Mouse (Mus musculus) heart, embryonic 10.5 days (tissue): Measurements from ENCODE around the gene E2f2. TPM values are rescaled to one million over a fixed set of nuclear protein-coding genes. Genes with fewer than 3 reads are reported as not detected.

Experiments used
- DNase-seq: peaks from one replicate; pipeline ENCODE4 v3.0.0-alpha.2; 2017; ENCODE audit warnings: low spot score
- H3K27ac ChIP-seq: fragments of 300-500 bp; sonication (generic); 2 replicates; pipeline ENCODE4 v1.5.1; 2016; ENCODE audit warnings: mild to moderate bottlenecking
- H3K27me3 ChIP-seq: fragments of 300-500 bp; sonication (generic); 2 replicates; pipeline ENCODE4 v1.6.1; 2016; ENCODE audit warnings: mild to moderate bottlenecking; ENCODE audit not compliant: poor library complexity, insufficient read depth, severe bottlenecking
- H3K36me3 ChIP-seq: fragments of 300-500 bp; sonication (generic); 2 replicates; pipeline ENCODE4 v1.6.1; 2016; ENCODE audit warnings: mild to moderate bottlenecking, moderate library complexity
- H3K4me1 ChIP-seq: fragments of 300-500 bp; sonication (generic); 2 replicates; pipeline ENCODE4 v1.6.1; 2016; ENCODE audit warnings: mild to moderate bottlenecking
- H3K4me3 ChIP-seq: fragments of 300-500 bp; sonication (generic); 2 replicates; pipeline ENCODE4 v1.5.1; 2016; ENCODE audit warnings: mild to moderate bottlenecking, moderate library complexity
- H3K9me3 ChIP-seq: fragments of 300-500 bp; sonication (generic); 2 replicates; pipeline ENCODE4 v1.6.1; 2016; ENCODE audit warnings: mild to moderate bottlenecking, moderate library complexity
- WGBS: fragments of 180-500 bp; shearing (Covaris S2); methylation state at CpG from one replicate; pipeline ENCODE4 v1.1.7; 2016; 5-methylcytosine and 5-hydroxymethylcytosine counted together
- polyA plus RNA-seq: library from polyadenylated mRNA; unstranded; fragments of >200 nt; fragmentation: Nextera tagmentation; extraction: Ambion mirVana; gene quantifications from 2 replicates; pipeline ENCODE4 v1.2.1, GENCODE M21; 2016

Gene E2f2
- 6.3 and 6.6 TPM in 2 replicates for polyA plus RNA-seq

- H3K27me3 ChIP-seq, result 0 out of 2 replicates have a peak, but pooled peaks cover 5% of the 10 kb centered on the region
- no peaks in the 10 kb centered on the region for H3K9me3 ChIP-seq
- WGBS, result under 1% methylated on average over 35 of the region's 35 CpGs
- H3K36me3 ChIP-seq, result no peaks in the 10 kb centered on the region; the same call in 1 of the 2 replicates
- peak within 1 kb of the TSS; percentile 71 for H3K4me3 ChIP-seq
- peak; percentile 93 for DNase-seq
- peak within 1 kb of the TSS; percentile 88 for H3K27ac ChIP-seq
- peaks cover 42% of the 10 kb centered on the region for H3K4me1 ChIP-seq
Observed at GRCm38 (mm10) chr4:136172011-136172541, at the start of gene E2f2. E2f2 (plus strand) TSS chr4:136172394.

GRCm38 (mm10) chr4:136123111-136123791, 48.9 kb upstream of the E2f2 start:
- Histone ChIP-seq H3K9me3 (no peaks in the 10 kb centered on the region), H3K4me3 (no peak overlapping the region), H3K27ac (peak overlapping the region; percentile 74), H3K36me3 (no peaks in the 10 kb centered on the region), H3K4me1 (peaks cover 69% of the 10 kb centered on the region), H3K27me3 (no peaks in the 10 kb centered on the region)
- DNase-seq, result no peak
- 43% methylated on average over 8 of the region's 8 CpGs for WGBS

- no peaks in the 10 kb centered on the region for H3K27me3 ChIP-seq
- no peak overlapping the region for H3K4me3 ChIP-seq
- H3K27ac ChIP-seq, result peak overlapping the region; percentile 74
- DNase-seq, result no peak
- no peaks in the 10 kb centered on the region for H3K36me3 ChIP-seq
- WGBS, result 81% methylated on average over 3 of the region's 3 CpGs
- H3K4me1 ChIP-seq, result peaks cover 65% of the 10 kb centered on the region
- no peaks in the 10 kb centered on the region for H3K9me3 ChIP-seq
Observed at GRCm38 (mm10) chr4:136123792-136124161, 48.4 kb upstream of the E2f2 start.

GRCm38 (mm10) chr4:136124581-136124980, 47.6 kb upstream of the E2f2 start:
- Histone ChIP-seq H3K27me3 (no peaks in the 10 kb centered on the region), H3K9me3 (no peaks in the 10 kb centered on the region), H3K36me3 (no peaks in the 10 kb centered on the region), H3K4me3 (no peak overlapping the region), H3K27ac (0 out of 2 replicates have a peak overlapping the region, but pooled peaks have one; percentile 22), H3K4me1 (peaks cover 56% of the 10 kb centered on the region)
- no peak for DNase-seq
- 93% methylated on average over 4 of the region's 4 CpGs for WGBS

GRCm38 (mm10) chr4:136125458-136125857, 46.7 kb upstream of the E2f2 start:
- H3K27ac ChIP-seq, result 0 out of 2 replicates have a peak overlapping the region, but pooled peaks have one; percentile 19

GRCm38 (mm10) chr4:136126019-136126418, 46.2 kb upstream of the E2f2 start:
- Histone ChIP-seq H3K4me3 (no peak overlapping the region), H3K4me1 (peaks cover 44% of the 10 kb centered on the region), H3K27me3 (no peaks in the 10 kb centered on the region), H3K9me3 (peaks cover 4% of the 10 kb centered on the region; the same call in 1 of the 2 replicates), H3K36me3 (no peaks in the 10 kb centered on the region), H3K27ac (peak overlapping the region; percentile 12; the same call in 1 of the 2 replicates)
- 54% methylated on average over 5 of the region's 5 CpGs for WGBS
- no peak for DNase-seq

More at GRCm38 (mm10) chr4:136125458-136125857, 46.7 kb upstream of the E2f2 start:
- no peak for DNase-seq
- Histone ChIP-seq H3K36me3 (no peaks in the 10 kb centered on the region), H3K4me1 (peaks cover 48% of the 10 kb centered on the region), H3K4me3 (no peak overlapping the region), H3K27me3 (no peaks in the 10 kb centered on the region), H3K9me3 (peaks cover 4% of the 10 kb centered on the region; the same call in 1 of the 2 replicates)
- 80% methylated on average over 11 of the region's 11 CpGs for WGBS

- H3K9me3 ChIP-seq, result peaks cover 4% of the 10 kb centered on the region; the same call in 1 of the 2 replicates
- 50% methylated on average over 13 of the region's 13 CpGs for WGBS
- H3K4me1 ChIP-seq, result peaks cover 37% of the 10 kb centered on the region
- H3K27me3 ChIP-seq, result no peaks in the 10 kb centered on the region
- no peak overlapping the region for H3K4me3 ChIP-seq
- H3K36me3 ChIP-seq, result no peaks in the 10 kb centered on the region
- no peak for DNase-seq
- no peak overlapping the region for H3K27ac ChIP-seq
Observed at GRCm38 (mm10) chr4:136127670-136128069, 44.5 kb upstream of the E2f2 start.

GRCm38 (mm10) chr4:136129842-136130241, 42.4 kb upstream of the E2f2 start:
- no peak for DNase-seq
- 67% methylated on average over 1 of the region's 1 CpGs for WGBS
- Histone ChIP-seq H3K4me3 (no peak overlapping the region), H3K9me3 (peaks cover 4% of the 10 kb centered on the region; the same call in 1 of the 2 replicates), H3K27ac (0 out of 2 replicates have a peak overlapping the region, but pooled peaks have one; percentile 32), H3K27me3 (no peaks in the 10 kb centered on the region), H3K4me1 (peaks cover 45% of the 10 kb centered on the region), H3K36me3 (no peaks in the 10 kb centered on the region)

- H3K27ac ChIP-seq, result peak overlapping the region; percentile 97
- peak overlapping the region; percentile 65 for H3K4me3 ChIP-seq
- no peaks in the 10 kb centered on the region for H3K36me3 ChIP-seq
- no peak for DNase-seq
- peaks cover 4% of the 10 kb centered on the region; the same call in 1 of the 2 replicates for H3K9me3 ChIP-seq
- peaks cover 49% of the 10 kb centered on the region for H3K4me1 ChIP-seq
- no peaks in the 10 kb centered on the region for H3K27me3 ChIP-seq
- 13% methylated on average over 9 of the region's 9 CpGs for WGBS
Observed at GRCm38 (mm10) chr4:136133801-136134200, 38.4 kb upstream of the E2f2 start.

GRCm38 (mm10) chr4:136134418-136134977, 37.7 kb upstream of the E2f2 start:
- Histone ChIP-seq H3K27ac (peak overlapping the region; percentile 97), H3K4me3 (peak overlapping the region; percentile 65), H3K36me3 (no peaks in the 10 kb centered on the region), H3K9me3 (peaks cover 4% of the 10 kb centered on the region; the same call in 1 of the 2 replicates), H3K27me3 (no peaks in the 10 kb centered on the region), H3K4me1 (peaks cover 56% of the 10 kb centered on the region)
- WGBS, result 0% methylated on average over 15 of the region's 15 CpGs
- DNase-seq, result peak; percentile 85

GRCm38 (mm10) chr4:136134978-136135873, 37.0 kb upstream of the E2f2 start:
- Histone ChIP-seq H3K4me1 (peaks cover 62% of the 10 kb centered on the region), H3K36me3 (no peaks in the 10 kb centered on the region), H3K27me3 (no peaks in the 10 kb centered on the region), H3K27ac (peak overlapping the region; percentile 97), H3K4me3 (peak overlapping the region; percentile 65), H3K9me3 (no peaks in the 10 kb centered on the region)
- WGBS, result 1% methylated on average over 50 of the region's 50 CpGs
- DNase-seq, result no peak
